Mouse (Mus musculus) neural tube, embryonic 12.5 days (tissue): ENCODE data around the gene Agr3. TPM values are rescaled to one million over a fixed set of nuclear protein-coding genes. Genes with fewer than 3 reads are reported as not detected.

Source experiments
- ATAC-seq: fragments of 200-750 bp; cut with Nextera tagmentation; 2 replicates; pipeline ENCODE4 v1.8.0; 2017; ENCODE audit warnings: low read depth, mild to moderate bottlenecking, moderate TSS enrichment, moderate library complexity; ENCODE audit not compliant: low FRiP score
- H3K27ac ChIP-seq: fragments of 300-500 bp; sonication (generic); 2 replicates; pipeline ENCODE4 v1.5.1; 2016
- H3K27me3 ChIP-seq: fragments of 300-500 bp; sonication (generic); replicated peaks from 2 replicates; pipeline ENCODE4 v1.6.1; 2016; ENCODE audit warnings: mild to moderate bottlenecking
- H3K36me3 ChIP-seq: fragments of 300-500 bp; sonication (generic); 2 replicates; pipeline ENCODE4 v1.6.1; 2016; ENCODE audit warnings: mild to moderate bottlenecking
- H3K4me1 ChIP-seq: fragments of 300-500 bp; sonication (generic); 2 replicates; pipeline ENCODE4 v1.6.1; 2016
- H3K4me2 ChIP-seq: fragments of 300-500 bp; sonication (generic); replicated peaks from 2 replicates; pipeline ENCODE4 v1.6.1; 2016; ENCODE audit warnings: mild to moderate bottlenecking
- H3K4me3 ChIP-seq: fragments of 300-500 bp; sonication (generic); 2 replicates; pipeline ENCODE4 v1.5.1; 2016
- H3K9ac ChIP-seq: fragments of 300-500 bp; sonication (generic); 2 replicates; pipeline ENCODE4 v1.6.1; 2016; ENCODE audit warnings: mild to moderate bottlenecking
- H3K9me3 ChIP-seq: fragments of 300-500 bp; sonication (generic); 2 replicates; pipeline ENCODE4 v1.6.1; 2016; ENCODE audit warnings: mild to moderate bottlenecking
- WGBS: fragments of 180-500 bp; shearing (Covaris S2); methylation state at CpG from one replicate; pipeline ENCODE4 v1.1.7; 2016; 5-methylcytosine and 5-hydroxymethylcytosine counted together
- polyA plus RNA-seq: library from polyadenylated mRNA; unstranded; fragments of >200 nt; fragmentation: Nextera tagmentation; extraction: Ambion mirVana; gene quantifications from 2 replicates; pipeline ENCODE4 v1.2.1, GENCODE M21; 2016

Agr3 gene
- polyA plus RNA-seq, 1 experiment from 2014 or later, result not detected

DNA sequence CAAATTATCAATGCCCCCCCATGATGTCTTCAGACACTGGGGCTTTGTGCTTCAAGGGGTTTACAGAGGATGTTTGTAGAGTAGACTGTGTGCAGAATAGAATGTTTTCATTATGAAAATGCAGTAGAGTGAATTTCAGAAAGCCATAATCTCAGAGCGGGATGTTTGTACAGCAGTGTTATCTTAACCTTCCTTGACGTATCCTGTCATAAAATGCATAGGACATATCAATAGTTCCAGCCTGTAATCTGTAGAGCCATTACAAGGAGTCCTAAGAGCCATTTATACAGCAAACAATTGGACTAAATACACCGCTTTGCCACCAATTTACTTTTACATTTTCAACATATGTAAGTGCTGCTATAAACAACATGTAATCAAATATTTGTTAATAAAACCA, 68.2 kb downstream of the Agr3 start:
- Histone ChIP-seq H3K4me2 (no peak overlapping the region), H3K27ac (no peak overlapping the region), H3K27me3 (no peaks in the 10 kb centered on the region), H3K36me3 (no peaks in the 10 kb centered on the region), H3K4me1 (peaks cover 9% of the 10 kb centered on the region; the same call in 1 of the 2 replicates), H3K9ac (no peak overlapping the region), H3K9me3 (no peaks in the 10 kb centered on the region), H3K4me3 (no peak overlapping the region)
- 78% methylated on average over 3 of the region's 3 CpGs for WGBS
- ATAC-seq, result no peak

DNA sequence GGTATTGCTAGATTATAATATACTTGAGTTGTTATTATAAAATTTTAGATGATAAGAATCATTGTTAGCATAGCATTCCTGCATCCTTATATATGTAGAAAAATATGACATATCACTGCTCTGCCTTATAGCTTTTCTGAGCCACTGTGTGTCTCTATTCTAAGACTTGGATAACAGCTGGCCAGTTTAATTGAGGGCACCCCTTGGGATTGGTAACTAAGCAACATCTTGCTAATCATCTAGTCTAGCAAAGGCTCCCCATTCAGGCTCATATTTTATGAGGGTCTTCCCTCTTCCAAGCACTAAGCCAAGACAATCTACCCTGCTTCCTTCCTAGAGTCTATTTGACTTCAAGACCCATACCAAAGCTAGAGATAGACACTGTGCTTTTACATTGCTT, 68.7 kb downstream of the Agr3 start:
- Histone ChIP-seq H3K4me2 (no peak overlapping the region), H3K4me3 (no peak overlapping the region), H3K36me3 (no peaks in the 10 kb centered on the region), H3K4me1 (peaks cover 9% of the 10 kb centered on the region; the same call in 1 of the 2 replicates), H3K9ac (no peak overlapping the region), H3K27me3 (no peaks in the 10 kb centered on the region), H3K9me3 (no peaks in the 10 kb centered on the region), H3K27ac (no peak overlapping the region)
- ATAC-seq, result peak; percentile 59

DNA sequence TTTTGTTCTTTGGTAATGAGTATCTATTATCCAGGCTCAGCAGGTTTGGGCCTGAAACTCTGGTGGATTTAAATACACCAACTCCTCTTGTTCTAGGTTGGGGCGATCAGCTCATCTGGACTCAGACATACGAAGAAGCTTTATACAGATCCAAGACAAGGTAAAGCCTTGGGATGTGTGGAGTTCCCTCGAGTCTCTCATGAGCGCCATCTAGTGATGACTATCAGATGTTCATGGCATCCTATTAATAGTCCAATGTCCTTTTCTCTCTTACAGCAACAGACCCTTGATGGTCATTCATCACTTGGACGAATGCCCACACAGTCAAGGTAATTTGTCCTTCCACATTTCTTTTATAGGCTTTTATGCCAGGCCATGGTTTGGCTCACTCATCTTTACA, 70.4 kb downstream of the Agr3 start:
- no peaks in the 10 kb centered on the region for H3K27me3 ChIP-seq
- no peak overlapping the region for H3K27ac ChIP-seq
- no peaks in the 10 kb centered on the region for H3K36me3 ChIP-seq
- 27% methylated on average over 5 of the region's 5 CpGs for WGBS
- H3K9me3 ChIP-seq, result no peaks in the 10 kb centered on the region
- 0 out of 2 replicates have a peak, but pooled peaks have one; percentile 34 for ATAC-seq
- H3K9ac ChIP-seq, result no peak overlapping the region
- H3K4me1 ChIP-seq, result peaks cover 9% of the 10 kb centered on the region; the same call in 1 of the 2 replicates
- H3K4me2 ChIP-seq, result no peak overlapping the region
- no peak overlapping the region for H3K4me3 ChIP-seq

Other genes with a start within 250 kb of the Agr3 start
- not detected in 2 replicates for gene Agr2, start 67.3 kb downstream of the Agr3 start, polyA plus RNA-seq
- gene Tspan13, start 116.9 kb downstream of the Agr3 start, polyA plus RNA-seq, result 255 and 277 TPM in 2 replicates
- gene Ankmy2, start 231.5 kb downstream of the Agr3 start, polyA plus RNA-seq, result 30.2 and 32.2 TPM in 2 replicates
- gene Bzw2, start 232.5 kb downstream of the Agr3 start, polyA plus RNA-seq, result 313 and 315 TPM in 2 replicates